Mouse (Mus musculus): Measurements from ENCODE around the gene Trappc6b. TPM values are rescaled to one million over a fixed set of nuclear protein-coding genes. Genes with fewer than 3 reads are reported as not detected.

The Trappc6b gene
- 36.2 and 40.2 TPM in 2 replicates for total RNA-seq (2023)

DNA sequence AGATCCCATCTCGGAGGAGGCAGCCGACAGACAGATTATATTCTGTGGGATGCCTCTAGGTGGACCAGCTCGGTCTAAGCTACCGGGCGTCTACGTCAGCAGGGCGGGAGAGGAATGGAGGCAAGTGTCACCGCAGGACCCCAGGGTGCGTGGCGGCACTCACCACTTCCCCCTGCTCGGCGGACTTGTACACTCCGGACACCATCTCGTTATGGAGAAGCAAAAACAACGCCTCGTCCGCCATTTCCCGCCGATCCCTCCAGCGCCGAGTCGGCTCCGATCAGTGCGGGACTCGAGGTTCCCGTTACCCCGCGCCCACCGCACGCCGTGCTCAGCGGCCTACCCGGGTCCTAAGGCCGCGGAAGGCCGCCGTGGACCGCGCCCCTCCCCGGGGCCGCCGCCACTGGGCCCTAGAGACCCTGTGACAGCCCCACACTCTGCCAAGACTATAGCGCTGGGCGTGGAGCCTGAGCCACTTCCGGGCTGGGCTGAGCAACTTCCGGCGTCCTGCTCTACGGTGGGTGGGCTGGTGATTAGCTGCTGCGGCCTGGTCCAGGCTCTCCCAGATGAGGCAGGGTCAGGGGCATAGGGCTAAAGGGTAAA lies at the start of gene Trappc6b:
TSS of gene Trappc6b (minus strand) at position 480 of the 603 bp plus-strand sequence.

DNA sequence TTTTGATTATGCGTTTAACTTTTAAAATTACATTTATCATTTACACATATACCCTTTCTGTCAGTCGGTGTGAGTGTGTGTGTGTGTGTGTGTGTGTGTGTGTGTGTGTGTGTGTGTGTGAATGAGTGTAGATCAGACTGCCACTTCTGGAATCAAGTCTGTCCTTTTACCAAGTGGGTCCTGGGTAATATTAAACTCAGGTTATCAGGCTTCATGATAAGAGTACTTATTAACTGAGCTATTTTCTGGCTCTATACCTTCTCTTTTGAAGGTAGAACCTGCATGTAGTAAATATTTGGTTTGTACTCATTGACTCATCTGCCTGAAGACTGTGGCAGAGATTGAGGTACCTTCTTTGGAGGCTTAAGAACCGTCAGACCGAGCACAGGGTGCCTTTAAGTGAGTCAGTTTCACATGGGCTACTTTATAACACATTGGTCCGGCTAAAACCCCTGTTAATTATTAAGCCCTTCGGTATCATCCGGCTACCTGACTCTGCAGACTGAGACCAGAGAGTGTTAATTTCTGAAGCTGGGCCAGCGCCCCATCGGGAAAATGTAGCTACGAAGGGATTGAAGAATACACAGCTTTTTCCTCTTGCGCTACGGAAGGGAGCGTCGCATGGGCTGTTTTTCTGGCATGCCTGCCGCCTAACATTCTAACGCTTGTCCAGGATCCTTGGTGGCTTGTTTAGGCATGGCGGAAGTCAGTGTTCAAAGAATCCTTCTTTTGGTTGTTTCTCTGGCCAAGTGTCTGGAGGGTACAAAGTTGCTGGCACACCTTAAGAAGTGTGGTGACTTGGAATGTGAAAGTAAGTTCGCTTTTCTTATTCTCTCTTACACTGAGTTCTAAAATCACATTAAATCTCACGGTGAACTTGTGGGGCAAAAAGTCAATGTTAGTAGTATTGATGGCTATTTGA lies 34.1 kb upstream of the Trappc6b start, which contains the start of gene Mia2:
TSS of gene Mia2 (plus strand) at position 696 of the 922 bp plus-strand sequence.

DNA sequence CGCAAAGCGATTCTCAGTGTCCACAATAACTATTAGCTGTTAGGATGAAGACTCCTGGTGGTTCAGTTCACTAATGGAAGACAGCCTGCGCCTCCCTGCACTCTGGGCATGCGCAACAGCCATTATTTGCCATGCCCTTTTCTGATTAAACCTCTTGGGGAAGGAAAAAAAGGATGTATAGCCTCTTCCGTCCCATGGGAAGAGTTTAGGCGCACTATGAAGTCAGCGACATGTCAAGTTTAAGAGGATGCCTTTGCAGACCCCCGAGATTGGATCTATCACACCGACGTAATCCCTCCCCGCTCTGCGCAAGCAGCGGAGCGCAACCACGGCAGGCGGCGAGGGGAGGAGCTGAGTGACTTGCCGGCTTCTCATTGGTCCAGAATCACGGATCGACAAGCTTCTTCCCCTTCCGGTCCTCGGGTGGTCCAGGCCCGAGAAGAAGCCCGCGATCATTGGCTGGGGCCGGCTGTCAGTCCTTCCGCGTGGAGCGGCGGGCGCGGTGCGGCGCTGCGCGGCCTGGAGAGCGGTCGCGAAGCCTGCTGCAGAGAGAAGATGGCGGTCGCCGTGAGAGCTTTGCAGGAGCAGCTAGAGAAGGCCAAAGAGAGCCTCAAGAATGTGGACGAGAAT lies 5.3 kb upstream of the Trappc6b start, which contains the start of gene Pnn:
TSS of gene Pnn (plus strand) at position 437 of the 630 bp plus-strand sequence.

DNA sequence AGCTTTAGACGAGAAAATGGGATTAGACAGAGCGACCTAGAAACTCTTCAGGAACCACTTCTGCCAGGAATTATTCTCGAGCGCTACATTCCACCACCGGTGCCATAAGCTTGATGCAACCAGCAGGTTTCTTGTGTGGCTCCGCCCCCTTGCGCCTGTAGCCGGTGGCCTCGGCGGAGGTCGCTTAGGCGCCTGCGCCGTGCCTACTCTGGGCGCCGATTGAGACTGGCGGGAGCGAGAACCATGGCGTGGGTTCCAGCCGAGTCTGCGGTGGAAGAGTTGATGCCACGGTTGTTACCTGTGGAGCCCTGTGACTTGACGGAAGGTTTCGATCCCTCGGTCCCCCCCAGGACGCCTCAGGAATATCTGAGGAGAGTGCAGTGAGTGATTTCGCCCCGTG lies 48.0 kb downstream of the Trappc6b start, which contains the start of gene Gemin2:
TSS of gene Gemin2 (plus strand) at position 160 of the 400 bp plus-strand sequence.

DNA sequence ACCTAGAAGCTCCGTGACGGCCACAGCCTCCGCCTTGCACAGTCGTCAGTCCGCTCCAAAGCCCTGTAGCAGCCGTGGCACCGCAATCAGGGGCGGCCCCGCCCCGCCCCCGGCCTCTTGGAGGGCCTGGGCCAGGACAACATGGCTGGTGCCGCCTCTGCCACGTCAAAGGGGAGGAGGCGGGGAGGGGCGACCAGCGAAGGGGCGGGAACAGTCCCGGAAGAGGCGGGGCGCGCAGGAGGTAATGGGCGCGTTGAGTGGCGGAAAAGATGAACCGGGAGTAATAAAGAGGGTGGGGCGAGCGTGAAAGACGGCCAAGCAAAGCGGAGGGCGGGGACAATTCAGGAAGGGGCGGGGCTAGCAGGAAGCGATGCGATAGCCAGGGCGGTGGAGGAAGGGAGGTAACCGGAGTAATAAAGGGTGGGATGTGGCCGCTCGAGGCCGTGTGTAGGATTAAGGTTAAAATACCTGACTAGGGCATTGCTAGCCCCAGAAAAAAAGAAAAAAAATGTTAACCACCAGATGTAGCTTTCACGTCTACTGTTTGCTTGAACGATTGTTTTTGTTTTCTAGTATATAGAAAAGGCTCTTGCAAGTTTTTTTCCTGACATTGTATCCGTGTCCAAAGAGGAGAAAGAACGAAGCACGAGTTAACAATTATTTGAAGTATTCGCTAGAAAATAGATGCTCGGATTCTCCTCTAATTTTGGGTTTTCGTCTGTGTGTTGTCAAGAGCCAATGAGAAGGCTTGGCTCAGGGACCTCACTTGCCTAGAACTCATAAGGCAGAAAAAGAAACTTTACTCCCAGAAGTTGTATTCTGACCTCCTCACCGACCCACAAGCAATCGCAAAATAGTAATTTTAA lies 49.2 kb downstream of the Trappc6b start, which contains the start of gene Sec23a:
TSS of gene Sec23a (minus strand) at position 174 of the 866 bp plus-strand sequence.

Other genes with a start within 250 kb of the Trappc6b start
- gene Sec23a, start 49.5 kb downstream of the Trappc6b start, total RNA-seq (2023): 17.9 and 22.7 TPM in 2 replicates
- 7.3 and 7.5 TPM in 2 replicates for gene Gemin2, start 48.1 kb downstream of the Trappc6b start, total RNA-seq (2023)
- 33.3 and 55.4 TPM in 2 replicates for gene Pnn, start 5.4 kb upstream of the Trappc6b start, total RNA-seq (2023)
- 109 and 130 TPM in 2 replicates for gene Mia2, start 34.3 kb upstream of the Trappc6b start, total RNA-seq (2023)
- gene Fbxo33, start 158.3 kb upstream of the Trappc6b start, total RNA-seq (2023): 67.0 and 81.4 TPM in 2 replicates

All from neutrophil, adult 65 days (primary cell).